Mouse (Mus musculus) cortical plate, adult 2 months (tissue): ENCODE data around the gene Fau.

Experiments used
- CTCF ChIP-seq: fragments of 200-500 bp; IDR thresholded peaks from 2 replicates; pipeline ENCODE4 v1.5.1; 2011; ENCODE audit warnings: mild to moderate bottlenecking, control low read depth, low read length; ENCODE audit not compliant: insufficient read depth; ENCODE audit errors: extremely low read depth
- POLR2A ChIP-seq: fragments of 200-500 bp; IDR thresholded peaks from 2 replicates; pipeline ENCODE4 v1.6.1; 2011; ENCODE audit warnings: mild to moderate bottlenecking, low read length, control low read depth; ENCODE audit not compliant: insufficient read depth; ENCODE audit errors: extremely low read depth

GRCm38 (mm10) chr19:6052516-6052915 is 5.1 kb upstream of the Fau start:
- TF ChIP-seq CTCF (no peak), POLR2A (no peak)
